Mouse (Mus musculus) C2C12 (cell line): ENCODE results near the gene Slc2a2. TPM values are rescaled to one million over a fixed set of nuclear protein-coding genes. Genes with fewer than 3 reads are reported as not detected.

ENCODE experiments used
- H3K27me3 ChIP-seq: one replicate; pipeline ENCODE4 v1.6.1; 2011; ENCODE audit not compliant: control insufficient read depth, insufficient read depth, insufficient read length
- H3K36me3 ChIP-seq: one replicate; pipeline ENCODE4 v1.6.1; 2011; ENCODE audit not compliant: control insufficient read depth, insufficient read depth
- H3K4me3 ChIP-seq: one replicate; pipeline ENCODE4 v1.5.1; 2011; ENCODE audit warnings: mild to moderate bottlenecking, control low read depth; ENCODE audit not compliant: poor library complexity, insufficient read depth, severe bottlenecking
- H3K79me2 ChIP-seq: one replicate; pipeline ENCODE4 v1.6.1; 2011; ENCODE audit not compliant: control insufficient read depth, insufficient read depth
- H3K79me3 ChIP-seq: one replicate; pipeline ENCODE4 v1.6.1; 2011; ENCODE audit warnings: low read depth, control low read depth
- H3ac ChIP-seq: one replicate; pipeline ENCODE3; 2011; ENCODE audit warnings: low read depth; ENCODE audit not compliant: control insufficient read depth, insufficient read length
- CEBPB ChIP-seq: IDR thresholded peaks from one replicate; pipeline ENCODE4 v1.6.1; 2011; ENCODE audit warnings: low read depth, mild to moderate bottlenecking, control low read depth, moderate library complexity
- CTCF ChIP-seq: IDR thresholded peaks from one replicate; pipeline ENCODE4 v1.5.1; 2011; ENCODE audit not compliant: control insufficient read depth, insufficient read depth, insufficient read length
- FOSL1 ChIP-seq: IDR thresholded peaks from one replicate; pipeline ENCODE4 v1.8.0; 2011; ENCODE audit warnings: mild to moderate bottlenecking, low read length; ENCODE audit not compliant: poor library complexity, insufficient read depth, severe bottlenecking
- MAX ChIP-seq: IDR thresholded peaks from one replicate; pipeline ENCODE4 v1.6.1; 2011; ENCODE audit warnings: mild to moderate bottlenecking, control low read depth
- MYOD1 ChIP-seq: IDR thresholded peaks from one replicate; pipeline ENCODE4 v1.6.1; 2011; ENCODE audit warnings: low read depth; ENCODE audit not compliant: control insufficient read depth, insufficient read length
- MYOG ChIP-seq: IDR thresholded peaks from one replicate; pipeline ENCODE4 v1.6.1; 2011; ENCODE audit not compliant: control insufficient read depth, insufficient read length; ENCODE audit errors: extremely low read depth
- USF1 ChIP-seq: IDR thresholded peaks from one replicate; pipeline ENCODE4 v1.6.1; 2011; ENCODE audit warnings: low read depth, mild to moderate bottlenecking, control low read depth, moderate library complexity
- polyA plus RNA-seq: library from polyadenylated mRNA; unstranded; fragments of >200 nt; fragmentation: generic; extraction: Trizol; gene quantifications from one replicate; pipeline ENCODE4 v1.2.1, GENCODE M21; 2012; ENCODE audit warnings: missing spikeins

The Slc2a2 gene
- polyA plus RNA-seq, 1 experiment = not detected

DNA sequence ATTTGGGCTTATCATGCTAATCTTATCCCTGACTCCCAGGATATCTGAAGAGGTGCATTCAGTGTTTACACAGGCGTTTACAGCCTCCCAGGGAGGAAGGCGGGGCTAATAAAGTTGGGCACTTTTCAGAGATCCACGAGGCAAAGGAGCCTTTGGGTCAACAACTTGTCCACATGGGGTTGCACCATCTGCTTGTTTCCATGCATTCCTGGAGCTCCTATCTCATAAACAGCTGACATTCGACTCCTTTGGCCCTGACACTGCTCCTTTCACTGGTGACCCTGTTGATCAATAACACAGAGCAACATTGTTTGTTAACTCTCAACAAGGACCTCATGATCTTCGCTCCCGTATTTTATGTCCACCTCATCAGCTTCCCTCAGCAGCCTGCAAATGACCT is 15.8 kb upstream of the Slc2a2 start:
- no peaks in the 10 kb centered on the region for H3K79me2 ChIP-seq
- TF ChIP-seq MYOG = no peak
- no peak for TF ChIP-seq FOSL1
- TF ChIP-seq CTCF = no peak
- H3K27me3 ChIP-seq = peaks cover 14% of the 10 kb centered on the region
- H3K36me3 ChIP-seq = no peaks in the 10 kb centered on the region
- no peaks in the 10 kb centered on the region for H3K79me3 ChIP-seq
- H3ac ChIP-seq = no peak overlapping the region
- no peak overlapping the region for H3K4me3 ChIP-seq

DNA sequence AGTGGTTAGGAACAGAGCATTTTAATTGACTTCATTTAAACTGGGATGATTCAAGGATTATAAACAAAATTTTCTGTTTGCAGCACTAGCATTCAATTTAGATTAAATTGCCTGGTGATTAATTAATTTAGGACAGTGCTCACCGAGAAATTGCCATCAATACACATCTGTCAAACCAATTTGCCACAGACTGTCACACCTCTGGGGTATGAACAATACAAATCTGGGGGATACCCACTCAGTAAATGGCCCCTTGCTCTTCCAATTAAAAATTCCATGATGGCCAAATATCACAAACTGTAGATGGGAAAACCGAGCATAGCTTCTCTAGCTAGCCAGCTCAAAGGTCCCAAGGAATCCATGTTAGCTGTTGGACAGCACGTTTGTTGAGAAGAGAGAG is 15.3 kb upstream of the Slc2a2 start:
- H3K4me3 ChIP-seq = no peak overlapping the region
- no peak overlapping the region for H3ac ChIP-seq
- TF ChIP-seq FOSL1 = no peak
- no peak for TF ChIP-seq USF1
- TF ChIP-seq CTCF = no peak
- no peak for TF ChIP-seq MYOD1
- H3K36me3 ChIP-seq = no peaks in the 10 kb centered on the region
- no peaks in the 10 kb centered on the region for H3K79me2 ChIP-seq
- H3K79me3 ChIP-seq = no peaks in the 10 kb centered on the region
- H3K27me3 ChIP-seq = peaks cover 11% of the 10 kb centered on the region

DNA sequence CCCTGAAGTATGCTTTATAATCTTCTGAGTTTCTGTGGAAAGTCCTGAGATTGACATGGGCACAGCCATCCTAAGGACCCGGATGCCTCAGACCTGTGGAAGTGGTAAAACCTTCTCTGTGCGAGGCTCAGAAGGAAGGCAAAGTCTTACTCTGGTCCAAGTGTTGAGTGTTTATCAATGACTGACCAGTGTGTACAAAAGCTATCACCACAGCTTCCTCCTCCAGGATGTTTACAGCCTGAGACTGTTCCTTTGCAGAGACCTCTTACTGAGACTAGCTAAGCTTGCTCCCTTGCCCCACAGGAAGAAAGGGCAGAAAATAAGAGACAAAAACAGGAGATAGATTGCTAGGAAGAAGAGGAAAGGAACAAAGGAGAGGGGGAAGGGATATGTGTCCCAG is 12.2 kb upstream of the Slc2a2 start:
- no peaks in the 10 kb centered on the region for H3K79me2 ChIP-seq

DNA sequence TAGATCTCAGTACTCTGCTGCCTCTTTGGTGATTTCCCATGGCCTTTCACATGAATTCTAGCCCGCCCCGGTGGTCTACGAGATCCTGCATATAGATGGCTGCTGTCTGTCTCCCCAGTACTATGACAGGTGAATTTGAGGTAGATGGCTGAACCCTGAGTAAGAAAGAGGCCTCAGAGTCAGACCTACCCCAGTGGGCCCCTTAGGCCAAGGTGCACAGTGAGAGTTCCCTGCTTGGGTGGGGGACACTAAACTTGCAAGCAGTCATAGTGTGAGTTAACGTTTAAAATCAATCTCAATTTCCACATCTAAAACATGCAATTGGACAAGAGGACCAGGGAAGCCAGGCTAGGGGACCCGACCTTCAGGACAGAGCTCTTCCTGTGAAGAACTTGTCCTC is 2.9 kb upstream of the Slc2a2 start:
- H3K79me3 ChIP-seq = no peaks in the 10 kb centered on the region
- TF ChIP-seq CTCF (no peak), FOSL1 (no peak), CEBPB (no peak), MAX (no peak), MYOD1 (no peak), USF1 (no peak), MYOG (no peak)
- peaks cover 19% of the 10 kb centered on the region for H3K27me3 ChIP-seq
- H3K36me3 ChIP-seq = no peaks in the 10 kb centered on the region
- H3ac ChIP-seq = no peak overlapping the region
- H3K4me3 ChIP-seq = no peak overlapping the region
- H3K79me2 ChIP-seq = no peaks in the 10 kb centered on the region

More for the DNA sequence above, 12.2 kb upstream of the Slc2a2 start:
- no peaks in the 10 kb centered on the region for H3K36me3 ChIP-seq
- peaks cover 11% of the 10 kb centered on the region for H3K27me3 ChIP-seq
- H3ac ChIP-seq = no peak overlapping the region
- H3K4me3 ChIP-seq = no peak overlapping the region
- no peaks in the 10 kb centered on the region for H3K79me3 ChIP-seq
- TF ChIP-seq MYOD1 = no peak
- TF ChIP-seq MYOG = no peak
- TF ChIP-seq CTCF = no peak
- TF ChIP-seq MAX = no peak
- no peak for TF ChIP-seq FOSL1
- no peak for TF ChIP-seq USF1
- TF ChIP-seq CEBPB = no peak

DNA sequence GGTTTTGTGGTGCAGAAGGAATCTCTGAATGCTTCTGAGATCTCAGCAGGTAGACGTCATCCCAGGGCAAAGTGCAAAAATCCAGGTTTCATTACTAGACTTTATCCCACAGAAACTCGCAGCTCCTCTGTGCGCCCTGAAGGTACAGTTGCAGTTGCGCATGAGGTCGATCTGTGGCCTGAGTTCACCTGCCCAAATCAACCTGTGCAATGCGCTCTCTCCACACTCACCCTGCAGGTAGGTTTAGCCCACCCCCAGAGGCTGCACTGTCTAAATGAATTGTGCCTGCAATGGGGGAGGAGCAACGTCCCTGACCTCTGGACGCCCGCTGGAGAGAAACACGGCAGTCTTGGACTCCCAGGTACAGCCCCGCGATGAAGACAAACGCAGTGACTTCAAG is 2.1 kb upstream of the Slc2a2 start:
- TF ChIP-seq CTCF (no peak), USF1 (no peak), MYOD1 (no peak), MAX (no peak), CEBPB (no peak), FOSL1 (no peak)
- no peak overlapping the region for H3K4me3 ChIP-seq
- H3K27me3 ChIP-seq = peaks cover 19% of the 10 kb centered on the region
- no peaks in the 10 kb centered on the region for H3K79me3 ChIP-seq
- no peaks in the 10 kb centered on the region for H3K79me2 ChIP-seq
- no peaks in the 10 kb centered on the region for H3K36me3 ChIP-seq
- H3ac ChIP-seq = no peak overlapping the region

DNA sequence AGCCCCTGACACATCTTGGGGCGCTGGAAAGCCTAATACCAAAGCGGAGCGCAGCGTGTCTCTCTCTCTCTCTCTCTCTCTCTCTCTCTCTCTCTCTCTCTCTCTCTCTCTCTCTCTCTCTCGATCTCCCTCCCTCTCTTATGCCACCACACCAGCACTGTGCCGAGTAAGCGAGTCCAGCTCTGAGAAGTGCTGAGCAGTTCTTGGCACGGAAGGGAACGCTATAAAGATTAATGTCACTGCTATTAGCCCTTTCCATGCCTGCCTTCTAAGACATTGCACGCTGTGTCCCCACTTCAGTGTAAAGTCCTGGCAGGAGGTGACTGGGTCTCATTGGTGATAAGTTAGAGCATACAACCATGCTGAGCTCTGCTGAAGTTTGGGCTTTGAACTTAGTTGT is 1.5 kb upstream of the Slc2a2 start:
- Histone ChIP-seq H3K27me3 (peaks cover 19% of the 10 kb centered on the region), H3K4me3 (no peak overlapping the region), H3K79me2 (no peaks in the 10 kb centered on the region), H3ac (no peak overlapping the region), H3K36me3 (no peaks in the 10 kb centered on the region), H3K79me3 (no peaks in the 10 kb centered on the region)
- TF ChIP-seq MYOD1 (no peak), MYOG (no peak), CTCF (no peak)
